Mouse (Mus musculus) liver, embryonic 16.5 days (tissue): Measurements from ENCODE around the gene Gm49320. TPM values are rescaled to one million over a fixed set of nuclear protein-coding genes. Genes with fewer than 3 reads are reported as not detected.
A peak's percentile ranks its signal among the peaks of the same experiment; 100 is the strongest.

Experiments
- ATAC-seq: fragments of 200-750 bp; cut with Nextera tagmentation; 2 replicates; pipeline ENCODE4 v1.8.0; 2017; ENCODE audit warnings: low read depth, mild to moderate bottlenecking, moderate number of reproducible peaks, moderate library complexity
- H3K27ac ChIP-seq: fragments of 300-500 bp; sonication (generic); 2 replicates; pipeline ENCODE4 v1.5.1; 2014; ENCODE audit warnings: mild to moderate bottlenecking, low read length
- H3K27me3 ChIP-seq: fragments of 300-500 bp; sonication (generic); 2 replicates; pipeline ENCODE4 v1.6.1; 2014; ENCODE audit warnings: low read depth, low read length, mixed read lengths; ENCODE audit not compliant: control insufficient read depth, insufficient read depth
- H3K36me3 ChIP-seq: fragments of 300-500 bp; sonication (generic); 2 replicates; pipeline ENCODE4 v1.6.1; 2014; ENCODE audit warnings: mild to moderate bottlenecking; ENCODE audit not compliant: control insufficient read depth, insufficient read depth
- H3K4me1 ChIP-seq: fragments of 300-500 bp; sonication (generic); 2 replicates; pipeline ENCODE4 v1.6.1; 2014; ENCODE audit warnings: low read depth, low read length, mixed read lengths; ENCODE audit not compliant: control insufficient read depth
- H3K4me2 ChIP-seq: fragments of 300-500 bp; sonication (generic); 2 replicates; pipeline ENCODE4 v1.6.1; 2014; ENCODE audit warnings: low read depth, low read length, mixed read lengths
- H3K4me3 ChIP-seq: fragments of 300-500 bp; sonication (generic); 2 replicates; pipeline ENCODE4 v1.5.1; 2014; ENCODE audit warnings: low read depth, mild to moderate bottlenecking, low read length
- H3K9ac ChIP-seq: fragments of 300-500 bp; sonication (generic); 2 replicates; pipeline ENCODE4 v1.6.1; 2014; ENCODE audit warnings: low read depth, low read length
- H3K9me3 ChIP-seq: fragments of 300-500 bp; sonication (generic); replicated peaks from 2 replicates; pipeline ENCODE4 v1.6.1; 2016; ENCODE audit warnings: low read length; ENCODE audit not compliant: control insufficient read depth
- WGBS: fragments of 180-500 bp; shearing (Covaris S2); extraction: QIAGEN DNeasy Blood & Tissue Kit; methylation state at CpG from one replicate; pipeline ENCODE4 v1.1.7; 2014; ENCODE audit not compliant: insufficient replicate concordance; 5-methylcytosine and 5-hydroxymethylcytosine counted together
- polyA plus RNA-seq: library from polyadenylated mRNA; unstranded; fragments of >200 nt; fragmentation: Nextera tagmentation; extraction: Ambion mirVana; gene quantifications from 2 replicates; pipeline ENCODE4 v1.2.1, GENCODE M21; 2015

Gene Gm49320
- polyA plus RNA-seq, 1 experiment from 2014 or later, result not detected

DNA sequence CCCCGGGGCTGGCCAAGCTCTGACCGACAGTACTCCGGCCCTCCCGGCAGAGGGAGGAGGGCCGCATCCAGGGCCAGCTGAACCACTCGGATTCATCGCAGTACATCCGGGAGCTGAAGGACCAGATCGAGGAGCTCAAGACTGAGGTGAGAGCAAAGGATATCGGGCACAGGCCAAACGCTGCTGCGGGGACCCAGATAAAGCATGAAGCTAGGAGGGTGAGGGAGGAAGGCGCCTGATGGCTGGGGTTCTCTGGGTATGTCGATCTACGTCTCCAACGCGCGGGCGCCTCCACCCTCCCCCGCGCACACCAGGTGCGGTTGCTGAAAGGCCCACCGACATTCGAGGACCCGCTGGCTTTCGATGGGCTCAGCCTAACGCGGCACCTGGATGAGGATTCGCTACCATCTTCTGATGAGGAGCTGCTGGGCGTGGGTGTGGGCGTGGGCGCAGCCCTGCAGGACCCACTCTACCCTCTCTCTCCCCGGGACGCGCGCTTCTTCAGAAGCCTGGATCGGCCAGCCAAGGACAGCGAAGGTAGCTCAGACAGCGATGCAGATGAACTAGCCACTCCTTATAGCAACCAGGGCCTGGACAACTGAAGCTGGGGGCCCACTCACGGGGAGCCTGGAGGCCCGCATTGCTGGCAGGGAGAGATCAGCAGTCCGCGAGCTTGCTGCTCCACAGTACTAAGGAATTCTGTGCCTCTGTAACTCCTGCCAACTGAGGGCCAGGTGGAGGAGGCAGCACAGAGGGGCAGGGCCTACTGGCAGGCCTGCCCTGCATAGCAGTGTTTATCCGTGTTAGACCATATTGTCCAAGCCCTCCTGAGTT, 32.3 kb upstream of the Gm49320 start:
- H3K4me3 ChIP-seq, result peak overlapping the region; percentile 17
- peak overlapping the region; percentile 28 for H3K4me2 ChIP-seq
- H3K27ac ChIP-seq, result no peak overlapping the region
- ATAC-seq, result peak; percentile 32
- 16% methylated on average over 44 of the region's 44 CpGs for WGBS
- H3K4me1 ChIP-seq, result peaks cover 11% of the 10 kb centered on the region
- H3K27me3 ChIP-seq, result peaks cover 21% of the 10 kb centered on the region
- no peak overlapping the region for H3K9ac ChIP-seq
- no peaks in the 10 kb centered on the region for H3K36me3 ChIP-seq
- no peaks in the 10 kb centered on the region for H3K9me3 ChIP-seq

DNA sequence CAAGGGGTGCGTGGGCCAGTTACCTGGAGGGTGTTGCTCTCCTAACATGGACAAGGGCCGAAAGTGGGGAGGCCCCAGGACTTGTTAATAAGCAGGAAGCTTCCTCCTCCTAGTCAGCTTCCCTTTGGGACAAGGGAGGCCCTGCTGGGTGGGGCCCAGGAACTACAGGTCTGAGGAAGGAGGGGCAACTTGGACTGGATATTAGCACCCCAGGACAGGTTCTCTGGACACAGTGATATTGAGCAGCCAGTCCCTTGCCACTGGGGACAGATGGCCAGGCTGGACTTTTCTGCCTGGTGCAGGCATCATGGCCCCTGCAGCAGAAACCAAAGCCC, 31.7 kb upstream of the Gm49320 start:
- Histone ChIP-seq H3K9me3 (no peaks in the 10 kb centered on the region), H3K4me3 (no peak overlapping the region), H3K4me2 (peak overlapping the region; percentile 28; the same call in 1 of the 2 replicates), H3K27me3 (peaks cover 21% of the 10 kb centered on the region), H3K27ac (no peak overlapping the region), H3K4me1 (peaks cover 11% of the 10 kb centered on the region), H3K9ac (no peak overlapping the region), H3K36me3 (no peaks in the 10 kb centered on the region)
- 43% methylated on average over 2 of the region's 2 CpGs for WGBS
- ATAC-seq, result no peak

DNA sequence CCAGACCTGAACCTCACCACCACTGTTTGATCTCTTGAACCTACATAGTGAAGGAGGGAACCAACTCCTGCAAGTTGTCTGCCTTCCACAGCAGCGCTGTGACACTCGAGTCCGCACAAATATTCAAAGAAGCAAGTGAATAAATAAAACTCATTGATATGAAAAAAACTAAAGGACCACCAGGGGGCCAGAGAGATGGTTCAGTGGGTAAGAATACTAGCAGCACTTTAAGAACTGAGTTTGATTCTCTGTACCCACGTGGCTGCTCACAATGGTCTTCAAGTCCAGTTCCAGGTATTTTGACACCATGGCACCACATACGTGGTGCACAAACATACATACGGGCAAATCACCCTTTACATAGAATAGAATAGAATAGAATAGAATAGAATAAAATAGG, 27.6 kb upstream of the Gm49320 start:
- Histone ChIP-seq H3K36me3 (no peaks in the 10 kb centered on the region), H3K4me1 (peaks cover 27% of the 10 kb centered on the region), H3K9me3 (no peaks in the 10 kb centered on the region), H3K27ac (no peak overlapping the region), H3K27me3 (peaks cover 33% of the 10 kb centered on the region), H3K4me2 (no peak overlapping the region), H3K9ac (no peak overlapping the region), H3K4me3 (no peak overlapping the region)
- no peak for ATAC-seq
- WGBS, result 65% methylated on average over 6 of the region's 6 CpGs

DNA sequence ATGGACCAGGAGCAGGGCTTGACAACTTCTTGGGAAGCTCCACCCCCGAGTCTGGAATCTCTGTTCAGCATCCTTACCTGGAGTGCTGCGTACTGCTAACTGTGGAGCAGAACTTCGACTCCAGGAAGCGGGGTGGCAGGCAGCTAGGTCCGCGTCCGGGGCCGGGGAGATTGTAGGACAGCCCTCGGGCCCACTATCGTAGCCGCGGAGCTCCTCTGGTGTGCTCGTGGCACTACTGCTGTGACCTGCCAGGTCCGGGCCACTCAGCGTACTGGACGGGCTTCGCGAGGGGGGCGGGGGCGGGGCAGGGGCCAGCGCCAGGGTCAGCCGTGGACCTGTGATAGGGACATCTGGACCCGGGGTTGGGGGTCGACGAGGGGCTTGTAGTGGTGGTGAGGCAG, 25.9 kb upstream of the Gm49320 start:
- Histone ChIP-seq H3K4me2 (peak overlapping the region; percentile 66), H3K27ac (peak overlapping the region; percentile 18; the same call in 1 of the 2 replicates), H3K36me3 (no peaks in the 10 kb centered on the region), H3K4me1 (peaks cover 23% of the 10 kb centered on the region), H3K9me3 (no peaks in the 10 kb centered on the region), H3K27me3 (peaks cover 45% of the 10 kb centered on the region), H3K4me3 (peak overlapping the region; percentile 48), H3K9ac (no peak overlapping the region; the same call in 1 of the 2 replicates)
- ATAC-seq, result no peak
- 1% methylated on average over 24 of the region's 25 CpGs for WGBS

DNA sequence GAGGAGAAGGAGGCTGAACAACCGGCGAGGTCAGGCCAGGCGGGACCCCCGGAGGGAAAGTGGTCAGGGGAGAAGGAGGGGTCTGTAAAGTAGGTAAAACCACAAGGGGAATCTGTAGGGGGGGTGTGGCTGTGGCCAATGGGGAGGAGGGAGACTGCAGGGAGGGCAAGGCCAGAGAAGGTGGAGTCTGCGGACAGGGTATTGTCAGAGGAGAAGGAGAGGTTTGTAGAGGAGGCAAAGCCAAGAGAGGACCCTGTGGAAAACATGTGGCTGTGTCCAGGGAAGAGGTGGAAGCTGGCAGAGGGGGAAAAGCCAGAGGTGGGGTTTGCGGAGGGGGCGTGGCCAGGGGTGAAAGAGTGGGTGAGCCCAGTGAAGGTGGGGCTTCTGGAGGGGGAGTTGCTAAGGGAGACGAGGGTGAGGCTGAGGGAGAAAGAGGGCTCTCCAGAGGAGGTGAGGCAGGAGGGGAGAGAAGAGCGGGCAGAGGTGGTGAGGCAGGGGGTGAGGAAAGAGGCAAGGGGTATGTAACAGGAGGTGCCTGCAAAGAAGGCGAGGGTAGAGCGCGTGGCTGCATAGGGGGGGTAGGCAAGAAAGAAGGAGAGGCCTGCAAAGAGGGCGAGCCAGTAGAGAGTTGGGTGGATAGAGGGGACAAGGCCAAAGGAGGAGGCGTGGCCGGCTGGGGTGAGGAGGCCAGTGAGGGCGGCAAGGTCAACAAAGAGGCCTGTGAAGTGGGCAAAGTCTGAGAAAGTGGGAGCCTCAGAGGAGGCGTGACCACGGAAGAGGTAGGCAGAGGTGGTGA, 25.3 kb upstream of the Gm49320 start:
- under 1% methylated on average over 18 of the region's 18 CpGs for WGBS
- no peak overlapping the region; the same call in 1 of the 2 replicates for H3K9ac ChIP-seq
- peak overlapping the region; percentile 48 for H3K4me3 ChIP-seq
- H3K4me1 ChIP-seq, result peaks cover 23% of the 10 kb centered on the region
- H3K27me3 ChIP-seq, result peaks cover 49% of the 10 kb centered on the region
- ATAC-seq, result peak; percentile 73
- H3K36me3 ChIP-seq, result no peaks in the 10 kb centered on the region
- no peaks in the 10 kb centered on the region for H3K9me3 ChIP-seq
- peak overlapping the region; percentile 66 for H3K4me2 ChIP-seq
- H3K27ac ChIP-seq, result peak overlapping the region; percentile 66

DNA sequence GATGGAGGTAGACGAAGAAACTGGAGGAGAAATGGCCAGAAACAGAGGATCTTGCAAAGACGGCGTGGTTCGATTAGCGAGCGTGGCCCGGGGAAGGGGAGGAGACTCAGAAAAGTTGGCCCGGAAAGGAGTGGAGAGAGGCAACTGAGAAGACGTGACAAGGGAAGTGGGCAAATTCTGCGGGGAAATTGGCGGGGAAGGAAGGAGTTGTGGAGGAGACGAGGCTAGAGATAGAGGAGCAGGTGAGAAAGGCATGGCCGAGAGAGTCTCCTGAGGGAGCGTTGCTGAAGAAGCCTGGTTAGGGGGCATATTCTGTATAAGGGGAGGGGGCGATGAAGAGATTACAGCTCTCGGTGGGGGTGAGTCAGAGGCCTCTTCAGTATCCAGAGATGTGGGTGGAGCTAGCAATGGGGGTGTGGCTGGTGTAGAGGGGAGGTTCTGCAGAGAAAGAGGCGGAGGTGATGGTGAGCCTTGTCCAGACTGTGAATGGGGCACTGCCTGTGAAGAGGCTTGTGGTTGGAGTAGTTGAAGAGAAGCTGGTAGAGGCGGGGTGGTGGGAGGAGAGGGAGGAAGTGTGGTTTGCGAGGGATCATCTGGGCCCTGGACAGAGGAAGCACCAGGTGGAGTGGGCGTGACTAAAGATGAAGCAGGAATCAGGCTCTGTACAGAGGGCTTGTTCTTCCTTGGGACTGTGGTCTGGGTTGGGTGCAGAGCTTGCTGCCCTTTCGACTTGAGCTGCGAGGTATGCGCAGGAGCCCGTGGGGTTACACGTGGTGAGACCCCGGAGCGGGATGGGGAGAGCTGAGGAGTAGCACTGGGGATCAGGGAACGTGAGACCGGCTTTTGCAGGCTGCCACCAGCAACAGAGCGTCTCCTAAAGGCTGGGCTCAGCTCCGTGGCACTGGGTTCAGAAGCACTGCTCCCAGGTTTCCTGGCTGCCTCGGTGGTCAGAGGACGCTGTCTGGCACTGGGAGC, 24.4 kb upstream of the Gm49320 start:
- 2% methylated on average over 33 of the region's 33 CpGs for WGBS
- ATAC-seq, result peak; percentile 74
- Histone ChIP-seq H3K4me3 (peak overlapping the region; percentile 48), H3K4me1 (peaks cover 23% of the 10 kb centered on the region), H3K27ac (peak overlapping the region; percentile 66), H3K9me3 (no peaks in the 10 kb centered on the region), H3K36me3 (no peaks in the 10 kb centered on the region), H3K4me2 (peak overlapping the region; percentile 66), H3K9ac (no peak overlapping the region), H3K27me3 (peaks cover 49% of the 10 kb centered on the region)

DNA sequence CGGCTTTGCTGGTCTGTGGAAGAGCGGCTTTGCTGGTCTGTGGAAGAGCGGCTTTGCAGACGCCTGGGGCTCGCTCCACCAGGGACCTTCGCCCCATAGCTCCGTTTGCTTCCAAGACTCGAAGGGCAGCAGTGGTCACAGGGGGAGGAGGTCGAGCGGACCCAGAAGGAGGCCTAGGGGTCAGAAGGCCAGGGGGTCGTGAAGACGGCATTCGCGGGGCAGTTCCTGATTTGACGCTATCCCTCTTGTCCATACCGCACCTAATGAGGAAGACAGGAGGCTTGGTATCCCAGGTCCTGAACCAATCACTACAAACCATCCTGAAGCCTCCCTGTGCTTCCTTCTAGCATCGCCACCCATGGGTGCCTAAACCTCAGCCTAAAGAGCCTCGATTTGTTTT, 22.4 kb upstream of the Gm49320 start:
- Histone ChIP-seq H3K27ac (no peak overlapping the region), H3K9me3 (no peaks in the 10 kb centered on the region), H3K4me3 (no peak overlapping the region), H3K36me3 (no peaks in the 10 kb centered on the region), H3K9ac (no peak overlapping the region), H3K27me3 (peaks cover 49% of the 10 kb centered on the region), H3K4me2 (peak overlapping the region; percentile 65), H3K4me1 (peaks cover 23% of the 10 kb centered on the region)
- no peak for ATAC-seq
- 18% methylated on average over 18 of the region's 18 CpGs for WGBS

DNA sequence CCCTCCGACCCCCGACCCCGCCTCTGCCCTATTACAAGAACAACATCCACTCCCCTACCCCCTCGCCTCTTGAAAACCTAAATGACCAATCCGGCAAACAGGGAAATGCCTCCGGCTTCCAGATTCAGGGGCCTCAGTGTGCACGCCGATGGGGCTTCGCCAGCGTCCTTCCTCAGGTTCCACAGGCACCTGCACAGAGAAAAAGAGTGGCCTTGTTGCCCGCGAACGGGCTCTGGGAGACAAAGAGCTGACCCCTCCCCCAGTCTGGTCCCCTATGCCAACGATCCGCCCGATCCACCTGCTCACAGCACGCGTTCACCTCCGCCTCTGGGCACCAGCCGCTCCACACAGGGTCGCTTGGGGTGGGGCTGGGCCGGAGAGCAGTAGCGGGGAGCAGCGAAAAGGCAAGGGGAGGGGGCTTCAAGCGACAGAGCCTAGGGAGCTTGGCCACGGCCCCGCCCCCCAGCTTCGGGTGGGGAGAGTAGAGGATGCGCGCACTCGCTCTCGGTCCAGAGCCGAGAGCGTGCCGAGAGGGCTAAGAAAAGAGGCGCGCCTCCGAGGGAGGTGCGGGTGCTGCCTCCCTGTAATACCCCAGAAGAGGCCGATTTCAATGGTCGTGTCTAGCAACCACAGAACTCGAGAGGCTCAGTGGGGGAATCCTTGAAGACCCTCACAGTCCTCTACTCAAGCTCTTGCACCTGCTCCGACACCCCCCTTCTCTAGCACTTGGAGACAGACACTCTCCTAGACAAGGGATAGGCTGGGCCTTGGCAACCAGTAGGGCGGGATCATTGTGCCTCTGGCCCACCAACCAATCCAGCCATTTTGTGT, 21.7 kb upstream of the Gm49320 start, which contains the start of gene Prr36:
Prr36 (minus strand) TSS at position 669 of the 831 bp plus-strand sequence.
- H3K9me3 ChIP-seq, result no peaks in the 10 kb centered on the region
- no peaks in the 10 kb centered on the region for H3K36me3 ChIP-seq
- 3% methylated on average over 44 of the region's 44 CpGs for WGBS
- H3K4me2 ChIP-seq, result peak within 1 kb of the TSS; percentile 65
- H3K9ac ChIP-seq, result no peak within 1 kb of the TSS
- ATAC-seq, result no peak
- H3K4me1 ChIP-seq, result peaks cover 23% of the 10 kb centered on the region
- peak within 1 kb of the TSS; percentile 45 for H3K4me3 ChIP-seq
- H3K27ac ChIP-seq, result no peak within 1 kb of the TSS
- peaks cover 49% of the 10 kb centered on the region for H3K27me3 ChIP-seq
